14 mouse cellular contexts compared by ENCODE assay signal in genomic region chr19:32521446-32521845, GRCm38 (mm10). TPM values are rescaled to one million over a fixed set of nuclear protein-coding genes. Genes with fewer than 3 reads are reported as not detected.
DNase-seq lines count a peak whose midpoint lies in the region; ATAC-seq and TF ChIP-seq lines count a peak whose summit lies in the region.
"Had no signal": no experiment of that assay in that cellular context is flagged by ENCODE, and none has a peak within 500 bp of the region (broad histone marks: within the 10 kb centered on the region; RNA-seq: fewer than 3 reads in every experiment).

No protein-coding gene starts in this region.

- TF ChIP-seq EP300 in liver, embryonic 14.5 days (IDR thresholded peaks at IDR 0.05; ENCODE audit: low read depth), result no peak
- no peak for TF ChIP-seq EP300 in CH12.LX (IDR thresholded peaks at IDR 0.05; ENCODE audit: low read length)

- 72% methylated on average over 3 of the region's 3 CpGs for WGBS in liver, embryonic 14.5 days (ENCODE audit: insufficient replicate concordance)

- peaks cover 9% of the 10 kb centered on the region for H3K36me3 ChIP-seq in liver, embryonic 14.5 days (replicated peaks; ENCODE audit: control insufficient read depth, insufficient read depth, low read depth)
- peaks cover 6 to 13% of the 10 kb centered on the region in 2 experiments for H3K36me3 ChIP-seq in CH12.LX (replicated peaks in 1 of 2; ENCODE audit: control insufficient read depth in 1 of 2, insufficient read depth in 1 of 2, low read length in 1 of 2)

- no peak for TF ChIP-seq POLR2A in CH12.LX (IDR thresholded peaks at IDR 0.05; ENCODE audit: low read depth, low read length)

- no peak overlapping the region for H3K27ac ChIP-seq in liver, embryonic 14.5 days
- H3K27ac ChIP-seq in CH12.LX (ENCODE audit: insufficient read depth, low read depth), result no peak overlapping the region
- H3K27ac ChIP-seq: midbrain, embryonic 13.5 days had no signal

- TF ChIP-seq RAD21 in CH12.LX (IDR thresholded peaks at IDR 0.05; ENCODE audit: low read depth, low read length), result peak; percentile 26

- H3K27me3 ChIP-seq in liver, embryonic 14.5 days (ENCODE audit: control insufficient read depth, insufficient read depth, low read length), result no peaks in the 10 kb centered on the region
- no peaks in the 10 kb centered on the region for H3K27me3 ChIP-seq in CH12.LX (replicated peaks)
- H3K27me3 ChIP-seq: midbrain, embryonic 13.5 days had no signal

- H3K4me3 ChIP-seq in liver, embryonic 14.5 days (ENCODE audit: insufficient read depth in 1 of 2, low read depth in 2 of 2, low read length in 2 of 2), result no peak overlapping the region
- H3K4me3 ChIP-seq in CH12.LX (replicated peaks in 1 of 3; ENCODE audit: low read depth in 2 of 3, low read length in 2 of 3, poor library complexity in 1 of 3), result no peak overlapping the region
- H3K4me3 ChIP-seq: midbrain, embryonic 13.5 days had no signal

- no peak overlapping the region for H3K4me2 ChIP-seq in liver, embryonic 14.5 days (ENCODE audit: low read depth)
- H3K4me2 ChIP-seq in CH12.LX (ENCODE audit: insufficient read depth, low read depth, poor library complexity, severe bottlenecking), result no peak overlapping the region
- H3K4me2 ChIP-seq: midbrain, embryonic 13.5 days had no signal

- in situ Hi-C loops in CH12.LX (cut with MboI; ENCODE audit: low pct_ligation_motif_present, low pct_unique_long_range_greater_than_20kb, low sequenced_read_pairs), result no loop called here

- DNase-seq in liver, embryonic 14.5 days (ENCODE audit: low read depth in 3 of 3, low spot score in 3 of 3), result no peak
- no peak for DNase-seq in liver
- DNase-seq in A20 (ENCODE audit: low read depth, low spot score), result peak; percentile 39
- peak; percentile 7 for DNase-seq in CH12.LX (ENCODE audit: extremely low read depth)
- peak; percentile 19 for DNase-seq in adipocyte (ENCODE audit: low spot score)
- DNase-seq in retina, postnatal 1 day, result no peak
- DNase-seq in adrenal gland, postnatal 36 days, result no peak
- DNase-seq in thymus, postnatal 25 days, result no peak
- DNase-seq: adrenal gland, adult 8-10 months; cerebellum, adult 8-10 months; gastrocnemius, postnatal 36 days; lung, postnatal 4 days; right cerebral cortex, postnatal 25 days had no signal

- ATAC-seq in liver, embryonic 14.5 days (ENCODE audit: insufficient read depth), result no peak
- ATAC-seq: midbrain, embryonic 13.5 days had no signal

- peaks cover 7 to 26% of the 10 kb centered on the region in 2 experiments for H3K4me1 ChIP-seq in liver, embryonic 14.5 days (replicated peaks; ENCODE audit: control insufficient read depth in 2 of 2, insufficient read depth in 2 of 2, low read length in 1 of 2)
- H3K4me1 ChIP-seq in CH12.LX (ENCODE audit: control insufficient read depth in 1 of 2, insufficient read depth in 2 of 2), result peaks cover 4 to 23% of the 10 kb centered on the region in 2 experiments
- H3K4me1 ChIP-seq: midbrain, embryonic 13.5 days had no signal

- no peaks in the 10 kb centered on the region for H3K79me2 ChIP-seq in CH12.LX (replicated peaks; ENCODE audit: control insufficient read depth, extremely low read depth, insufficient read depth, poor library complexity, severe bottlenecking)

- TF ChIP-seq CTCF in liver, embryonic 14.5 days (IDR thresholded peaks at IDR 0.05; ENCODE audit: low read depth), result peak; percentile 33; the same call in 1 of the 2 replicates
- TF ChIP-seq CTCF in CH12.LX (conservative IDR thresholded peaks at IDR 0.05 in 1 of 2, IDR thresholded peaks at IDR 0.05 in 1 of 2; ENCODE audit: low read depth in 2 of 2, low read length in 2 of 2), result peak in 1 of 2 experiments; percentile 32; a peak in 2 of 4 replicates

- dilution Hi-C loops in CH12.LX (cut with MboI; ENCODE audit: extremely low pct_ligation_motif_present, extremely low pct_unique_long_range_greater_than_20kb, low sequenced_read_pairs), result no loop called here

- H3K9ac ChIP-seq in liver, embryonic 14.5 days (replicated peaks), result no peak overlapping the region
- H3K9ac ChIP-seq in CH12.LX (ENCODE audit: insufficient read depth, low read depth), result no peak overlapping the region
- H3K9ac ChIP-seq: midbrain, embryonic 13.5 days had no signal

- H3K9me3 ChIP-seq in liver, embryonic 14.5 days (ENCODE audit: control insufficient read depth, low read length), result no peaks in the 10 kb centered on the region
- H3K9me3 ChIP-seq in CH12.LX (replicated peaks; ENCODE audit: low read length), result peaks cover 3% of the 10 kb centered on the region
- H3K9me3 ChIP-seq: midbrain, embryonic 13.5 days had no signal

TF ChIP-seq in CH12.LX, 34 proteins besides CTCF, POLR2A, EP300 and RAD21:
- TF ChIP-seq MYC (IDR thresholded peaks at IDR 0.05; ENCODE audit: low read depth, low read length), result peak; percentile 43; the same call in 1 of the 2 replicates
- TF ChIP-seq MAX (IDR thresholded peaks at IDR 0.05; ENCODE audit: low read length), result no peak
TF ChIP-seq in CH12.LX: peak in this region for 1.

RNA-seq across cellular contexts. Expression of gene Minpp1, which starts 35.9 kb away (rescaled TPM):
- 35.9 and 36.6 TPM in 2 replicates for polyA plus RNA-seq in liver, embryonic 14.5 days (2012; rRNA removed)
- 75.4 and 86.0 TPM in 2 replicates for polyA plus RNA-seq in liver, embryonic 14.5 days (2014; fragmentation: Nextera tagmentation; extraction: Ambion mirVana)
- 44.0 and 50.7 TPM in 2 replicates for total RNA-seq in CH12.LX (2012; rRNA removed)
- 73.1 and 73.2 TPM in 2 replicates for total RNA-seq in CH12.LX (2014; rRNA removed)
- polyA plus RNA-seq in CH12.LX (2012; ENCODE audit: insufficient read length, low read depth), result 41.9 and 50.5 TPM in 2 replicates
- 10 to 100 TPM; 35.8 to 43.3 TPM for total RNA-seq in adrenal gland, postnatal 36 days (2021)

RNA-seq across cellular contexts. Expression of gene Rpl9-ps6, which starts 55.1 kb away (rescaled TPM):
- 18.6 and 30.9 TPM in 2 replicates for polyA plus RNA-seq in liver, embryonic 14.5 days (2012; rRNA removed)
- polyA plus RNA-seq in liver, embryonic 14.5 days (2014; fragmentation: Nextera tagmentation; extraction: Ambion mirVana), result 89.1 and 90.4 TPM in 2 replicates
- total RNA-seq in CH12.LX (2012; rRNA removed), result 132 and 145 TPM in 2 replicates
- total RNA-seq in CH12.LX (2014; rRNA removed), result 772 and 843 TPM in 2 replicates
- polyA plus RNA-seq in CH12.LX (2012; ENCODE audit: insufficient read length, low read depth), result 149 and 309 TPM in 2 replicates
- total RNA-seq in adrenal gland, postnatal 36 days (2021), result 10 to 100 TPM; 50.7 to 57.0 TPM

Comparison
In these comparisons a context has a peak if more than half of its experiments do, and no peak if none do; other contexts are left out.
1. DNase-seq: peak in A20 (single experiment), CH12.LX (single experiment) and adipocyte (single experiment); none in liver, embryonic 14.5 days (0 of 3), liver (single experiment), retina, postnatal 1 day (single experiment), adrenal gland, postnatal 36 days (0 of 2) and thymus, postnatal 25 days (single experiment).